Mouse (Mus musculus) bone marrow, adult 2 months (tissue): Measurements from ENCODE around the gene Ehd1.

ENCODE experiments used
- CTCF ChIP-seq: fragments of 200-500 bp; IDR thresholded peaks from 2 replicates; pipeline ENCODE4 v1.5.1; 2011; ENCODE audit warnings: low read length, control low read depth; ENCODE audit not compliant: control insufficient read depth, insufficient read depth
- POLR2A ChIP-seq: fragments of 200-500 bp; IDR thresholded peaks from 2 replicates; pipeline ENCODE4 v1.6.1; 2011; ENCODE audit warnings: low read depth, mild to moderate bottlenecking, control low read depth, low read length, borderline replicate concordance; ENCODE audit not compliant: control insufficient read depth

- TF ChIP-seq CTCF (no peak), POLR2A (no peak)
Observed at GRCm38 (mm10) chr19:6349215-6349983, 72.9 kb downstream of the Ehd1 start.
